Mouse (Mus musculus): ENCODE data around the gene Abraxas2.

Gene Abraxas2

GRCm38 (mm10) chr7:132859042-132859958 is at the start of gene Abraxas2:
Gene Abraxas2 (plus strand): TSS chr7:132859225.
- in situ Hi-C loops (cut with MseI, MboI): no loop called here

- in situ Hi-C loops (cut with MseI, MboI): loop anchor here (5.0 to 10.0 kb wide), 3 partner anchors 75 to 155 kb away; no protein-coding TSS in a partner anchor
Measured at GRCm38 (mm10) chr7:132809721-132810120, 49.3 kb upstream of the Abraxas2 start.

GRCm38 (mm10) chr7:132810368-132810767 is 48.7 kb upstream of the Abraxas2 start:
- in situ Hi-C loops (cut with MseI, MboI): loop anchor here (5.0 to 10.0 kb wide), 2 partner anchors 153 to 156 kb away; no protein-coding TSS in a partner anchor

- in situ Hi-C loops (cut with MseI, MboI): loop anchor here (5.0 to 10.0 kb wide), 2 partner anchors 154 to 156 kb away; no protein-coding TSS in a partner anchor
Measured at GRCm38 (mm10) chr7:132810879-132811278, 48.1 kb upstream of the Abraxas2 start.

- in situ Hi-C loops (cut with MseI, MboI): loop anchor here (5.0 to 10.0 kb wide), 2 partner anchors 155 to 157 kb away; no protein-coding TSS in a partner anchor
Measured at GRCm38 (mm10) chr7:132811716-132812618, 47.1 kb upstream of the Abraxas2 start.

- in situ Hi-C loops (cut with MseI, MboI): loop anchor here (5.0 to 10.0 kb wide), 2 partner anchors 156 to 158 kb away; no protein-coding TSS in a partner anchor
Measured at GRCm38 (mm10) chr7:132812619-132813415, 46.2 kb upstream of the Abraxas2 start.

GRCm38 (mm10) chr7:132813416-132814088 is 45.5 kb upstream of the Abraxas2 start, which contains the start of gene Fam53b:
Gene Fam53b (minus strand): TSS chr7:132813886.
- in situ Hi-C loops (cut with MseI, MboI): loop anchor here (5.0 to 10.0 kb wide), 2 partner anchors 156 to 159 kb away; no protein-coding TSS in a partner anchor

GRCm38 (mm10) chr7:132814089-132814450 is 45.0 kb upstream of the Abraxas2 start:
- in situ Hi-C loops (cut with MseI, MboI): loop anchor here (5.0 to 10.0 kb wide), 2 partner anchors 157 to 159 kb away; no protein-coding TSS in a partner anchor

- in situ Hi-C loops (cut with MseI, MboI): loop anchor here in 1 of 2 experiments (10.0 kb wide), 1 partner anchor 160 kb away; no protein-coding TSS in a partner anchor
Measured at GRCm38 (mm10) chr7:132815081-132815480, 43.9 kb upstream of the Abraxas2 start.

- in situ Hi-C loops (cut with MseI, MboI): loop anchor here in 1 of 2 experiments (10.0 kb wide), 1 partner anchor 162 kb away; no protein-coding TSS in a partner anchor
Measured at GRCm38 (mm10) chr7:132816528-132816927, 42.5 kb upstream of the Abraxas2 start.

- in situ Hi-C loops (cut with MseI, MboI): loop anchor here in 1 of 2 experiments (10.0 kb wide), 1 partner anchor 162 kb away; no protein-coding TSS in a partner anchor
Measured at GRCm38 (mm10) chr7:132817056-132817455, 42.0 kb upstream of the Abraxas2 start.

- in situ Hi-C loops (cut with MseI, MboI): no loop called here
Measured at GRCm38 (mm10) chr7:132820692-132821091, 38.3 kb upstream of the Abraxas2 start.

GRCm38 (mm10) chr7:132823832-132824231 is 35.2 kb upstream of the Abraxas2 start:
- in situ Hi-C loops (cut with MseI, MboI): no loop called here

- in situ Hi-C loops (cut with MseI, MboI): no loop called here
Measured at GRCm38 (mm10) chr7:132824346-132825022, 34.5 kb upstream of the Abraxas2 start.

- in situ Hi-C loops (cut with MseI, MboI): no loop called here
Measured at GRCm38 (mm10) chr7:132830955-132831354, 28.1 kb upstream of the Abraxas2 start.

GRCm38 (mm10) chr7:132841287-132841686 is 17.7 kb upstream of the Abraxas2 start:
- in situ Hi-C loops (cut with MseI, MboI): no loop called here

- in situ Hi-C loops (cut with MseI, MboI): no loop called here
Measured at GRCm38 (mm10) chr7:132842455-132842854, 16.6 kb upstream of the Abraxas2 start.

- in situ Hi-C loops (cut with MseI, MboI): no loop called here
Measured at GRCm38 (mm10) chr7:132843152-132843551, 15.9 kb upstream of the Abraxas2 start.

GRCm38 (mm10) chr7:132852173-132852844 is 6.7 kb upstream of the Abraxas2 start, which contains the start of gene Eef1akmt2:
Gene Eef1akmt2 (minus strand): TSS chr7:132852673.
- in situ Hi-C loops (cut with MseI, MboI): no loop called here
